Mouse (Mus musculus): ENCODE measurements around the gene Krt4.

GRCm38 (mm10) chr15:101874383-101874782 lies 50.2 kb downstream of the Krt4 start:
- no peak for TF ChIP-seq CTCF (IDR thresholded peaks at IDR 0.05; ENCODE audit: insufficient read depth, low read depth, low read length)
- no peak for TF ChIP-seq POLR2A (IDR thresholded peaks at IDR 0.05; ENCODE audit: insufficient read depth, low read depth, low read length)
